Mouse (Mus musculus) retina, adult 2 months (tissue): ENCODE measurements around the gene Hpse.

Experiments used
- DNase-seq: peaks from one replicate; pipeline ENCODE4 v3.0.0-alpha.2; 2012; ENCODE audit warnings: low read depth, low spot score

Hpse gene

GRCm38 (mm10) chr5:100719235-100720088 is at the start of gene Hpse:
Gene Hpse, minus strand, starts transcription at chr5:100719716.
- DNase-seq, result no peak

- no peak for DNase-seq
Observed at GRCm38 (mm10) chr5:100766026-100766425, 46.5 kb upstream of the Hpse start.

- DNase-seq, result no peak
Observed at GRCm38 (mm10) chr5:100761736-100762135, 42.2 kb upstream of the Hpse start.

- DNase-seq, result no peak
Observed at GRCm38 (mm10) chr5:100760049-100760663, 40.6 kb upstream of the Hpse start.

- no peak for DNase-seq
Observed at GRCm38 (mm10) chr5:100758121-100758520, 38.6 kb upstream of the Hpse start.

GRCm38 (mm10) chr5:100753407-100753806 is 33.9 kb upstream of the Hpse start:
- DNase-seq, result peak; percentile 28

GRCm38 (mm10) chr5:100751655-100752054 is 32.1 kb upstream of the Hpse start:
- DNase-seq, result no peak

GRCm38 (mm10) chr5:100750617-100751255 is 31.2 kb upstream of the Hpse start:
- DNase-seq, result no peak

- no peak for DNase-seq
Observed at GRCm38 (mm10) chr5:100738802-100739201, 19.3 kb upstream of the Hpse start.

GRCm38 (mm10) chr5:100736919-100737318 is 17.4 kb upstream of the Hpse start:
- DNase-seq, result no peak

- no peak for DNase-seq
Observed at GRCm38 (mm10) chr5:100734535-100734934, 15.0 kb upstream of the Hpse start.

- no peak for DNase-seq
Observed at GRCm38 (mm10) chr5:100728757-100729156, 9.2 kb upstream of the Hpse start.

GRCm38 (mm10) chr5:100726001-100726400 is 6.5 kb upstream of the Hpse start:
- DNase-seq, result no peak

- DNase-seq, result no peak
Observed at GRCm38 (mm10) chr5:100716762-100717161, 2.8 kb downstream of the Hpse start.

GRCm38 (mm10) chr5:100711219-100711618 is 8.3 kb downstream of the Hpse start:
- DNase-seq, result no peak

- no peak for DNase-seq
Observed at GRCm38 (mm10) chr5:100710012-100710411, 9.5 kb downstream of the Hpse start.

GRCm38 (mm10) chr5:100709035-100709434 is 10.5 kb downstream of the Hpse start:
- DNase-seq, result no peak

GRCm38 (mm10) chr5:100706675-100707074 is 12.8 kb downstream of the Hpse start:
- no peak for DNase-seq

GRCm38 (mm10) chr5:100704272-100704671 is 15.2 kb downstream of the Hpse start:
- no peak for DNase-seq

- no peak for DNase-seq
Observed at GRCm38 (mm10) chr5:100702325-100702724, 17.2 kb downstream of the Hpse start.

- peak; percentile 18 for DNase-seq
Observed at GRCm38 (mm10) chr5:100700861-100701620, 18.5 kb downstream of the Hpse start.

- DNase-seq, result no peak
Observed at GRCm38 (mm10) chr5:100697886-100698285, 21.6 kb downstream of the Hpse start.
